Mouse (Mus musculus) cerebellum, adult 2 months (tissue): ENCODE measurements around the gene Gpr19. TPM values are rescaled to one million over a fixed set of nuclear protein-coding genes. Genes with fewer than 3 reads are reported as not detected.

ENCODE experiments used
- DNase-seq, 2 experiments: peaks; one replicate each; pipeline ENCODE4 v3.0.0; 2021
- H3K27ac ChIP-seq: fragments of 200-500 bp; 2 replicates; pipeline ENCODE4 v1.5.1; 2012; ENCODE audit warnings: low read length, control low read depth, inconsistent platforms; ENCODE audit not compliant: insufficient read depth
- H3K27me3 ChIP-seq: fragments of 200-500 bp; 2 replicates; pipeline ENCODE4 v1.6.1; 2012; ENCODE audit warnings: inconsistent platforms, mild to moderate bottlenecking, low read length, moderate library complexity; ENCODE audit not compliant: control insufficient read depth, insufficient read depth
- H3K4me1 ChIP-seq: fragments of 200-500 bp; 2 replicates; pipeline ENCODE4 v1.6.1; 2011; ENCODE audit warnings: low read length; ENCODE audit not compliant: control insufficient read depth, insufficient read depth
- H3K4me3 ChIP-seq: fragments of 200-500 bp; replicated peaks from 2 replicates; pipeline ENCODE3; 2011; ENCODE audit warnings: mild to moderate bottlenecking, low read depth, low read length, control low read depth; ENCODE audit not compliant: insufficient read depth
- CTCF ChIP-seq: fragments of 200-500 bp; IDR thresholded peaks from 2 replicates; pipeline ENCODE4 v1.5.1; 2011; ENCODE audit warnings: low read depth, mild to moderate bottlenecking, control low read depth, low read length, moderate library complexity, borderline replicate concordance; ENCODE audit not compliant: insufficient read depth
- POLR2A ChIP-seq: fragments of 200-500 bp; IDR thresholded peaks from 2 replicates; pipeline ENCODE4 v1.6.1; 2011; ENCODE audit warnings: low read length, control low read depth, borderline replicate concordance; ENCODE audit not compliant: insufficient read depth
- WGBS: fragments of 180-500 bp; shearing (Covaris S2); methylation state at CpG from one replicate; pipeline ENCODE4 v1.1.7; 2018; 5-methylcytosine and 5-hydroxymethylcytosine counted together
- polyA plus RNA-seq: library from polyadenylated mRNA; depleted of rRNA; stranded (reverse); fragments of >200 nt; gene quantifications from 2 replicates; pipeline ENCODE4 v1.2.3, GENCODE M21; 2012; rRNA removed

The Gpr19 gene
- polyA plus RNA-seq, 1 experiment: 30.5 TPM

DNA sequence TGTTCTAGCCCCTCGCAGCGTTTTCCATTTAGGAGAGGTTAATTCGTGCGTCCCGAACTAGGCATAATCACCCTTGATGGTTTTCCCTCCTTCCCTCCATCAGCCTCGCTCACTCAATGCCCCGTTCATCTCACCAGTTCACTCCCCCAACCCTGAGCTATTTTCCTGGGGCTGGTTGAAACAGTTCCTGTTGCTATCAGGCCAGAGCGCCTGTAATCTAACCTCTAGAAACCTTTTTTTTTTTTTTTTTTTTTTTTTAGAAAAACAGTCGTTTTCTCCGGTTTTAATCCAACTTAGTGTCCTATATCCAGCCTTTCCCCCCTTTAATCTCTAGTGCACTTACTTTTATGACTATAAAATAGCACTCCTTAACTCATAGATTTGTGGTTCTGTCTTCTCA is 67.6 kb downstream of the Gpr19 start:
- DNase-seq: no peak
- TF ChIP-seq POLR2A: no peak
- TF ChIP-seq CTCF: no peak
- H3K27me3 ChIP-seq: no peaks in the 10 kb centered on the region
- H3K4me3 ChIP-seq: peak overlapping the region; percentile 82
- H3K27ac ChIP-seq: no peak overlapping the region
- 4% methylated on average over 10 of the region's 10 CpGs for WGBS
- no peaks in the 10 kb centered on the region; the same call in 1 of the 2 replicates for H3K4me1 ChIP-seq

GRCm38 (mm10) chr6:134829786-134830700 is 68.3 kb downstream of the Gpr19 start, which contains the start of gene Crebl2:
Crebl2 (plus strand) TSS chr6:134830154.
- peak within 1 kb of the TSS; percentile 85 for H3K4me3 ChIP-seq
- peak within 1 kb of the TSS; percentile 78 for H3K27ac ChIP-seq
- no peaks in the 10 kb centered on the region for H3K27me3 ChIP-seq
- peak; percentile 100 for DNase-seq
- WGBS: under 1% methylated on average over 58 of the region's 58 CpGs
- no peaks in the 10 kb centered on the region; the same call in 1 of the 2 replicates for H3K4me1 ChIP-seq
- TF ChIP-seq CTCF (no peak), POLR2A (peak; percentile 55; the same call in 1 of the 2 replicates)

GRCm38 (mm10) chr6:134822844-134823243 is 75.5 kb downstream of the Gpr19 start:
- no peaks in the 10 kb centered on the region for H3K4me1 ChIP-seq
- DNase-seq: no peak
- peak; percentile 52; the same call in 1 of the 2 replicates for TF ChIP-seq CTCF
- no peak for TF ChIP-seq POLR2A
- no peaks in the 10 kb centered on the region for H3K27me3 ChIP-seq
- no peak overlapping the region for H3K27ac ChIP-seq
- H3K4me3 ChIP-seq: no peak overlapping the region
- 70% methylated on average over 10 of the region's 10 CpGs for WGBS

DNA sequence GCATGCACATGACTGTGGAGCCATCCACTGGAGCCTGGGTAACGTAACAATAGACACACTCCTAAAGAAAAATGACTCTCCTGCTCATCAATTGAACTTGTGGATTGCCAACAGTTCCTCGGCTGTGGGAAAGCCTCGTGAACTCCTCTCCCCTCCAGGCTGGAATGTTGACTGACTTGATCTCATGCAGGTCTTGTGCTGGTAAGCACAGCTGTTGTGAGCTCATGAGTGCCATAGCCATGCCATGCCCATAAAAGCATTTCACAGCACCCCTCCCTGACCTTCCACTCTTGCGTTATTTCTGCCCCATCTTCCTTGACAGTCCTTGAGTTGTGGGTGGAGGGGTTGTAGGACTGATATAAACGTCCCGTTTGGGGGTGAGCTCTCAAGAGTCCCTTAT is 78.0 kb downstream of the Gpr19 start:
- TF ChIP-seq CTCF (no peak), POLR2A (no peak)
- H3K4me1 ChIP-seq: no peaks in the 10 kb centered on the region
- no peak overlapping the region for H3K4me3 ChIP-seq
- no peak for DNase-seq
- no peak overlapping the region for H3K27ac ChIP-seq
- no peaks in the 10 kb centered on the region for H3K27me3 ChIP-seq
- WGBS: 52% methylated on average over 6 of the region's 6 CpGs

GRCm38 (mm10) chr6:134819741-134820140 is 78.6 kb downstream of the Gpr19 start:
- H3K4me3 ChIP-seq: no peak overlapping the region
- TF ChIP-seq POLR2A (no peak), CTCF (no peak)
- no peak overlapping the region for H3K27ac ChIP-seq
- H3K27me3 ChIP-seq: no peaks in the 10 kb centered on the region
- 59% methylated on average over 5 of the region's 5 CpGs for WGBS
- no peaks in the 10 kb centered on the region for H3K4me1 ChIP-seq
- no peak for DNase-seq

Other genes with a start within 250 kb of the Gpr19 start
- 18.8 and 19.8 TPM in 2 replicates for gene Dusp16, start 106.0 kb downstream of the Gpr19 start, polyA plus RNA-seq
- gene Crebl2, start 68.4 kb downstream of the Gpr19 start, polyA plus RNA-seq: 42.3 and 47.6 TPM in 2 replicates
- 45.6 and 52.7 TPM in 2 replicates for gene Cdkn1b, start 21.8 kb upstream of the Gpr19 start, polyA plus RNA-seq
- 1.5 TPM in 2 replicates for gene Apold1, start 83.1 kb upstream of the Gpr19 start, polyA plus RNA-seq
- 83.0 and 84.6 TPM in 2 replicates for gene Ddx47, start 113.0 kb upstream of the Gpr19 start, polyA plus RNA-seq
- gene Gprc5a, start 167.1 kb upstream of the Gpr19 start, polyA plus RNA-seq: 0.05 and 0.06 TPM in 2 replicates
- 0.16 and 0.18 TPM in 2 replicates for gene Gprc5d, start 219.7 kb upstream of the Gpr19 start, polyA plus RNA-seq